Mouse (Mus musculus) right cerebral cortex, postnatal 14 days (tissue): ENCODE data around the gene Klrk1.
"Not testable (repeated sequence)": the region's sequence is repeated elsewhere in the genome, so short reads cannot be mapped to it uniquely, and the experiment has no call there.

Experiments
- DNase-seq: peaks from one replicate; pipeline ENCODE4 v3.0.0; 2022

Gene Klrk1

DNA sequence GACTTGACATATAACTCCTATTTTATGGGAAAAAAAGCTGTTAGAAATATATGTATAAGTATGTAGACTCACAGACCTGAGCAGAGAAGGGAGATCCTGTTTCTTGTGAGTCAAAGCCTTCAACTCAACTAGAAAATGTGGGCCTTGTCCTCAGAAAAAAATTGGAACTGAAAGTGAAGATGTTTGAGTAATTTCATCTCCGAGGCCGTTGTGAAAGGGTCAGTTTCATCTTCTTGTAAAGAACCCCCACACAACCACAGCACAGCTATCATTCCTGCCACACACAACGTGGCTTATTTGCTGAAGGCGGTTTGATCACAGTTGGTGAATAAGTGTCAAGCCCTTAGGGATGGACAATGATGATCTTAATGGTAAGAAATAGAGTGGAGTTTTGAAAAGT is at the start of gene Klrk1:
Gene Klrk1 (minus strand): TSS at position 130 of the 400 bp plus-strand sequence.
- DNase-seq, result no peak

DNA sequence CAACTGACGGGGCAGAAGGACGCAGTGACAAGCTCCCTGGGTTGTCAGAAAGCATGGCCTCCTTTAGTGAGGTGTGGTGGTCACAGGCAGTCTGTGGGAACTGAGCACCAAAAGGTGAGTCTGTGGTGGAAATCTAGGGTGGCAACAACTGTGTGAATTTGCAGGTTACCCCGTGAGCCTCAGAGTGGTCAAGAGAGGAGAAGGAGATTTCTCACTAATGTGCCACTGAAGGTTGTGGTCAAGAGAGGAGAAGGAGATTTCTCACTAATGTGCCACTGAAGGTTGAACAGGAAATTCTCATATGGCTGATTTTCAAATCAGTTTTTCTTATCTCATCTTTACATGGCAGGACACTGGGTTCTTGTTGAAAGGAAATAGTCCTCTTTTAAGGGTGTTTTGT is 37.6 kb upstream of the Klrk1 start:
- not testable (repeated sequence) for DNase-seq

DNA sequence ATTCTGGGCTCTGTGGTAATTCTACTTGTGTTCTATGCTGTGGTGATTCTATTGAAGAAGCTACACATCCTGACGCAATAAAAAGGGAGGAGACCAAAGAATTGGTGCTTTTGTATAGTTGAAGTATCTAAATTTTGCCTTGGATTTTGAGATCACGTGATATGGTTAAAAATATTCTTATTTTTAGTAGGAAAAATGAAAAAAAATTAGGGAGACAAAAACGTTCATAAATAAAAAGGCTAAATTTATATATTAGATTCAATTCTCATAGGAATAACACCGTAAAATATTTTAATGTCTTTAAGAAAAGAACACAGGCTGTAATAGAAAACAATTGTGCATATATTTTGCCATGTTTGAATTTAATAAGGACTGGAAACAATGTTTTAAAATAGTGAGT is 36.9 kb upstream of the Klrk1 start, which contains the start of gene Klrc2:
Gene Klrc2 (minus strand): TSS at position 101 of the 400 bp plus-strand sequence.
- DNase-seq, result not testable (repeated sequence)

DNA sequence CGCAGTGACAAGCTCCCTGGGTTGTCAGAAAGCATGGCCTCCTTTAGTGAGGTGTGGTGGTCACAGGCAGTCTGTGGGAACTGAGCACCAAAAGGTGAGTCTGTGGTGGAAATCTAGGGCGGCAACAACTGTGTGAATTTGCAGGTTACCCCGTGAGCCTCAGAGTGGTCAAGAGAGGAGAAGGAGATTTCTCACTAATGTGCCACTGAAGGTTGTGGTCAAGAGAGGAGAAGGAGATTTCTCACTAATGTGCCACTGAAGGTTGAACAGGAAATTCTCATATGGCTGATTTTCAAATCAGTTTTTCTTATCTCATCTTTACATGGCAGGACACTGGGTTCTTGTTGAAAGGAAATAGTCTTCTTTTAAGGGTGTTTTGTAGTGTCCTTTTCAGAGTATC is 20.4 kb upstream of the Klrk1 start:
- not testable (repeated sequence) for DNase-seq

DNA sequence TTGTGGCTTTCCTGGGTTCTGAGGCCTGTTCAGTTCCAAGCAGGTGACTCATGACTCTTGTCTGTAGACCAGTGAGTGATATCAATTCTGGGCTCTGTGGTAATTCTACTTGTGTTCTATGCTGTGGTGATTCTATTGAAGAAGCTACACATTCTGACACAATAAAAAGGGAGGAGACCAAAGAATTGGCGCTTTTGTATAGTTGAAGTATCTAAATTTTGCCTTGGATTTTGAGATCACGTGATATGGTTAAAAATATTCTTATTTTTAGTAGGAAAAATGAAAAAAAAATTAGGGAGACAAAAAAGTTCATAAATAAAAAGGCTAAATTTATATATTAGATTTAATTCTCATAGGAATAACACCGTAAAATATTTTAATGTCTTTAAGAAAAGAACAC is 19.6 kb upstream of the Klrk1 start, which contains the start of gene Klrc3:
Gene Klrc3 (minus strand): TSS at position 101 of the 400 bp plus-strand sequence.
- DNase-seq, result not testable (repeated sequence)

DNA sequence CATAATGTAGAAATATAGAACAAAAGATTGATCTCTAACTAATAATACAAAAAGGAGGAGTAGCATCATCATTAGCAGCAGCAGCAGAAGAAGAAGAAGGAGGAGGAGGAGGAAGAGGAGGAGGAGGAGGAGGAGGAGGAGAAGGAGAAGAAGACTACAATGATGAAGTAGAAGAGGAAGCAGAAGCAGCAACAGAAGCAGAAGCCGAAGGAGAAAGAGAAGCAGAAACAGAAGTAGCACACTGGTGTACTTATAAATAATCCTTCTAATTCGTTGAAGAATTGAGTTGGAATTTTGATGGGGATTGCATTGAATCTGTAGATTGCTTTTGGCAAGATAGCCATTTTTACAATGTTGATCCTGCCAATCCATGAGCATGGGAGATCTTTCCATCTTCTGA is 7.4 kb upstream of the Klrk1 start:
- DNase-seq, result not testable (repeated sequence)

DNA sequence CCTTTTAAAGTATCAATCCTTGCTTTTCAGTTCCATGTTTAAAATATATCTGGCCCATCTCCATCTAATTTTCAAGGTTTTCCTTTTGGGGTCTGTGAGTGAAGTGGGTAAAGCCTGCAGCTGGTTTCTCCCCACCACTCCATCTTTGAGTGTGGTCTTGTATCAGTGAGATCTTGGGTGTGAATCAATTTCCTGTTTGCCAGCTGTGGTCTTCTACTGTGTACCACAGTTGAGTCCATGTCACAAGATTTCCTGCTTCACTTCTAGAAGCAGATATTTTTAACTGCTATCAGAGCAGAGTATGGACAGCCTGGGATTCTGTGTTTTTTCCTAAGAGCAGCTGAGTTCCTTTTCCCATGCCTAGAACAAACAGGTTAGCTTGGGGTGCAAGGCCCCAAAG is 15.3 kb downstream of the Klrk1 start:
- DNase-seq, result no peak

DNA sequence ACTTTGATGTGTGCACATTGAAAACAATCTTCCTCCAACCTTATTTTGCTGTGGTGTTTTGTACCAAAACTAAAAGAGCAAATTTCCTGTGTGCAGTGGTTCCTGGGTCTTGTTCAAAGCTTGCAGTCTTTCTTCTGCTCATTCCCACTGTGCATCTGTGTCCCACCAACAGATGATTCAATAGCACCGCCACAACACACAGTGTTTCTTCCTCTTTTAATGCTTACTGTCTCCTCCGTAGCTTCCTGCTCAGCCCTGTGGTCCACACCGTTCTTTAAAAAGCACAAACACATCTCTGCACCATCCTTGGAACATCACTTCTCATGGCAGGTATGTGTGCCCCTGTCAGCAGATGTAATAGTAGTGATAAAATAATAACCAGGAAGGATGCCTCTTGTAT is 32.2 kb downstream of the Klrk1 start, which contains the start of gene Klrd1:
Gene Klrd1 (plus strand): TSS at position 275 of the 400 bp plus-strand sequence.
- DNase-seq, result no peak

DNA sequence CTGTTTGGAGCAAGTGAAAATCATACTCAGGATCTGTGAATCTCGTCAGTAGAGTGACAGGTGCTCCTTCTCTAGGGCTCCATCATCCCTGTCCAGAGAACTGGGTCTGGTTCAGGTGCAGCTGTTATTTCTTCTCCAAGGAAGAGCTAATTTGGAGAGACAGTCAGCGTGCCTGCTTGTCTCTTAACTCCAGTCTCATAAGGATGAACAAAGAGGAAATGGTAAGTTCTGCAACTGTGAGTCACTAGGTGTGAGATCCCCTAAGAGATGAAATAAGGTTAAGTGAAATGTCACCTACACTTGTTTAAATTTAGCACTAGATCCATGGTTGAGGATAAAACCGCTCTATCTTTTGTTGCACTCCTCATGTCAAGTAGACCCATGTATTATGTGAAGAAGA is 40.6 kb downstream of the Klrk1 start:
- no peak for DNase-seq

DNA sequence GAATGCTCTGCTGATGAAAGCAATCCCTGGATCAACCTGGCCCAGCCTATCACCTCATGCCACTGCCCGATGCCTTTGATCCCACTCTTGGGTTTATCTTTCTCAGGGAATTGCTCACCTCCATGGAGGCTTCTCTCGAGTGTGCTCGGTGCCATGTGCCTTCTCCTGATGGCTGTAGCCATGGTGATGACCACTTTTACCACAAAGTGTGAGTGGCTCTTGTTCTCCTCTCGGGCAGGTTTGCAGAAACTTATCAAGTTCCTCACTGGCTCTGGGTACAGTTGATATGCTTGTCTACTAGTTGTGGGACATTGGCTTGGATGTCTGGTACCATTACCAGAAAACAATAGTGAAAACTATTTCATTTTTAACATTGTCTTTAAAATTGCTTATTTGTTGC is 41.8 kb downstream of the Klrk1 start:
- no peak for DNase-seq

DNA sequence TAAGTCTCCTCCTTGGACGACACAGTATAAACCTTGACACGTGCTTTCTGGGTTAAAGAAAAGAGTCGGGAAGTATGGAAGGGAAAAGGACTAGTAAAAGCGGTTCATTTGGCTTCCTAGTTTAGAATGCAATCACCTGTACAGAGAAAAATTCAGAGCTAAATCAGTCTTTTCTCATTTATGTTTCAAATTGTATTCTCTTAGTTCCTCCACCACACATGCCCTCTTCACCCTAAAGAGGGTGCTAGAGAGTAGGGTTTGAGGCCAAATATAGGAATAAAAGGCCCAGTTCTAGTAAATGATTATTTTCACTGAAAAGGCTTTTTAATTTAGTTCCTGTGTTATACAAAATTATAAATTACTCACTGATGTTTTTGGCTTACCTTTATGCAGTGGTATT is 42.4 kb downstream of the Klrk1 start:
- no peak for DNase-seq

DNA sequence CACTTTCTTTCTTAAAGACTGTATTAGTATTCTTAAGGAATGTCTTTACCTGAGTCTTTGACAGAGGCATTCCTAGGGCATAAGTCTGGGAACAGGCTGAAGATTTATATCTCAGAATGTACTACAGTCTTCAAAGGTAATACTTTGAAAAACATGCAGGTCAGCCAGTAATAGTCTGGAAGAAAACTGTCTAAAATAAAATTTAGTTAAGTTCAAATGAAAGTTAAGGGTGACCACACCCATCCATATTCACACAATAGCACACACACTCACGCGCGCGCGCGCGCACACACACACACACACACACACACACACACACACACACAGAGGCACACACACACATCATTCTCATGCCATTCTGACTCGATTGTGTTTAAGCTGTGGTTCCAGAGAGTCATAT is 46.1 kb downstream of the Klrk1 start, which contains the start of gene Klre1:
Gene Klre1 (plus strand): TSS at position 301 of the 400 bp plus-strand sequence.
- DNase-seq, result no peak

DNA sequence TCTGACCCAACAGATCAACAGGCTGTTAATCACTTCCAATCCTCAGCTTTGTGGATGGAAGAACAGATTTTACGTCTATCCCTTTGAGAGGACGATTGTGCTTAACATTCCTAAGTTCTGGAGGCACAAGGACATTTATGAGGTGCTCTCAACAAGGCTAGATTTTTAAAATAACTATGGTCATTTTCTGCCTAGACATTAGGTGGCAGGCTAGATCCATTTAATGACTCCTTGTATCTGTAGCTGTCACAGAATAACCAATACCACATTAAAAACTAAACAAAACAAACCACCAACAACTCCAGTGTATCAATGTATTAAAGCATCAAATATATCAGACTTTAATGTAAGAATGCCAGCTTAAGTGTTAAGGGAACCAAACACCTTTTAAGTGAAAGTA is 48.3 kb downstream of the Klrk1 start:
- no peak for DNase-seq

DNA sequence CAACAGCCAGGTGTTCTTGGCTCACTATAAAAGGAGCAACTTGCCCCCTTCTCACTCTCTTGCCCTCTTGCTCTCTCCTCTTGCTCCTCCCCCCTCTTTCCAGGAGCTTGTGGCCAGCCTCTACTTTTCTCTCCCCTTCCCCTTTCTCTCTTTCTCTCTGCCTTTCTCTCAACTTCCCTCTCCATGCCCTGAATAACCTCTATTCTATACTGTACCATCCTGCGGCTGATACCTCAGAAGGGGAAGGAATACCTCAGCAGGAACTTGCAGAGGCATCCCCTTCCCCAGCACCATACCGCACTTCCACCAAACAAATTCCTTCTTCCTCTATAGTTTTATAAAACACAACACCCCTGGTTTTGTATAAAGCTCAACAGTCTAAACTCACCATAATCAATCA is 58.4 kb downstream of the Klrk1 start:
- no peak for DNase-seq
